Mouse (Mus musculus) cerebellum, postnatal 14 days (tissue): Measurements from ENCODE around the gene Mas1.

Experiments
- DNase-seq, 2 experiments: peaks; one replicate each; pipeline ENCODE4 v3.0.0; 2021; ENCODE audit warnings: mixed read lengths in 2 of 2

The Mas1 gene

GRCm38 (mm10) chr17:12872275-12873028 lies 4.5 kb upstream of the Mas1 start:
- peak; percentile 30 to 44 for DNase-seq

- DNase-seq, result no peak
Measured at GRCm38 (mm10) chr17:12868640-12869039, 697 bp upstream of the Mas1 start.

- DNase-seq, result no peak
Measured at GRCm38 (mm10) chr17:12866853-12867252, 1.1 kb downstream of the Mas1 start.

- DNase-seq, result no peak
Measured at GRCm38 (mm10) chr17:12865407-12865806, 2.5 kb downstream of the Mas1 start.

- peak; percentile 48 to 55 for DNase-seq
Measured at GRCm38 (mm10) chr17:12864111-12864510, 3.8 kb downstream of the Mas1 start.

- no peak for DNase-seq
Measured at GRCm38 (mm10) chr17:12859006-12859520, 8.9 kb downstream of the Mas1 start.

- no peak for DNase-seq
Measured at GRCm38 (mm10) chr17:12858072-12858471, 9.9 kb downstream of the Mas1 start.

- no peak for DNase-seq
Measured at GRCm38 (mm10) chr17:12857395-12857794, 10.5 kb downstream of the Mas1 start.

- DNase-seq, result no peak
Measured at GRCm38 (mm10) chr17:12854386-12854785, 13.6 kb downstream of the Mas1 start.

- no peak for DNase-seq
Measured at GRCm38 (mm10) chr17:12853821-12854220, 14.1 kb downstream of the Mas1 start.

- DNase-seq, result no peak
Measured at GRCm38 (mm10) chr17:12851689-12852088, 16.3 kb downstream of the Mas1 start.

- DNase-seq, result no peak
Measured at GRCm38 (mm10) chr17:12849778-12850382, 18.1 kb downstream of the Mas1 start.

- DNase-seq, result no peak
Measured at GRCm38 (mm10) chr17:12847736-12848135, 20.2 kb downstream of the Mas1 start.

GRCm38 (mm10) chr17:12846474-12846873 lies 21.5 kb downstream of the Mas1 start:
- peak; percentile 37 to 44 for DNase-seq

- DNase-seq, result no peak
Measured at GRCm38 (mm10) chr17:12845862-12846261, 22.1 kb downstream of the Mas1 start.

GRCm38 (mm10) chr17:12844540-12844939 lies 23.4 kb downstream of the Mas1 start:
- DNase-seq, result no peak

- no peak for DNase-seq
Measured at GRCm38 (mm10) chr17:12843826-12844225, 24.1 kb downstream of the Mas1 start.

- DNase-seq, result no peak
Measured at GRCm38 (mm10) chr17:12839475-12840267, 28.3 kb downstream of the Mas1 start.

GRCm38 (mm10) chr17:12835738-12836137 lies 32.2 kb downstream of the Mas1 start:
- DNase-seq, result no peak

- DNase-seq, result no peak
Measured at GRCm38 (mm10) chr17:12834826-12835225, 33.1 kb downstream of the Mas1 start.

GRCm38 (mm10) chr17:12834317-12834716 lies 33.6 kb downstream of the Mas1 start:
- no peak for DNase-seq

- no peak for DNase-seq
Measured at GRCm38 (mm10) chr17:12832657-12833056, 35.3 kb downstream of the Mas1 start.

- DNase-seq, result peak; percentile 24 to 33
Measured at GRCm38 (mm10) chr17:12832231-12832630, 35.7 kb downstream of the Mas1 start.
